Mouse (Mus musculus) activated CD4-positive, CD25-positive, alpha-beta regulatory T cell, adult 4 months (primary cell): ENCODE measurements around the gene Atp2b2. TPM values are rescaled to one million over a fixed set of nuclear protein-coding genes. Genes with fewer than 3 reads are reported as not detected.

Experiments
- ATAC-seq: one replicate; pipeline ENCODE4 v1.8.0; 2017
- polyA plus RNA-seq, 2 experiments: library from polyadenylated mRNA; unstranded; fragments of 100-300 nt; shearing (Covaris generic); gene quantifications; one replicate each; pipeline ENCODE4 v1.2.1; 2017

Gene Atp2b2
- polyA plus RNA-seq, 2 experiments from 2014 or later: 0.05 TPM; not detected in 1

DNA sequence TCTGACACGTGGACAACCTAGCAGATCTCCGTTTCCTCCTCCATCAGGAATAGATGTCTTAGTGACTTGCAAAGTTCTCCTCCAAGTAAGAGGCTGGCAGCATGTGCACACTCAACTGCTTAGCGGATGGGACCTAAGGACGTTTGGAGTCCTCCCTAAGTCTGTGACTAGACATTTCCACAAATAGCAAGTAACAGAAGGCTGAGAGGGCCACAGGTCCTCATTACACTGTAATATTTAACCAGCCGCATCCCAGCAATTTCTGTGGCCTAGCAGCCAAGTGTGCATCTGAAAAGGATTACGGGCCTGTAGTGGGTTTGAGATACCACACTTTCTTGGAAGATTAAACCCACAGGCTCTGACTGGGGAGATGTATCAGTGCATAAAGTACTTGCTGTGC lies 30.4 kb downstream of the Atp2b2 start:
- no peak for ATAC-seq

- ATAC-seq: no peak
These were observed 38.6 kb downstream of the Atp2b2 start for GRCm38 (mm10) chr6:114003796-114004195.

- no peak for ATAC-seq
These were observed 41.5 kb downstream of the Atp2b2 start for GRCm38 (mm10) chr6:114000928-114001327.

- no peak for ATAC-seq
These were observed 42.1 kb downstream of the Atp2b2 start for GRCm38 (mm10) chr6:114000304-114000703.

DNA sequence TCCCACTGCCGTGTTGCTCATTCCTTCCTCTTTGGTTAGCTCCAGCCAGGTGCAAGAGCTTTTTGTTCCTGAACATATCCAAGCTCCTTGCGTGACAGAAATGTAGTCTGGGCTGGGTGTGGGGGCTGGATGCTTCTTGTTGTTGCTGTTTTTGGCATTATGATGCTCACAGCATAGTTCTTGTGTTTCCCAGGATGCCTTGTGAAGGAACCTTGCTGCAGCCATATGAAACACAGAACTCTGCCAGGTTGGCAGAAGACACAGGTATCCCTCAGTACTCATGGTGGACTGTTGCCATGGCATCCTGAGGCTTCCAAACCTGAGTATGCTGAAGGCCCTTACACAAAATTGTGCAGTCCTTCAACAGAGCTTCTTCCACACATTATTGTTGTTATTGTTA lies 44.0 kb downstream of the Atp2b2 start:
- ATAC-seq: no peak

DNA sequence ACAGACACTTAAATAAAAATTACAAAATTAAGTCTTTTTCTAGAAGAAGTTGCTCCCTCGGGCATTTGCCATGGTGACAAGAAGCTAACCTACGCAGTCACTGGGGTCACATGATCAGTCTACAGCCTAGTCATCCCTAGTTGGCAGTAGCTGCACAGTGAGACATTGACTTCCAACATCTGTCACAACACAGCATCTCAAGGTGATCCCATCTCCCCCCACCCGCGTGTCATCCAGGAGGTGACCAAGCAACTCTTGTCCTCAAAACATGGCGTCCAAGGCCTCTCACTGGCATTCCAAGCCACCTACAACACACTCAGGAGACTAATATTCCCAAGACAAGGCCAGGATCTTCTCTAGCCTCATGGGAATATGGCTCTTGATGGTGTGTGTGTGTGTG lies 48.2 kb downstream of the Atp2b2 start:
- no peak for ATAC-seq

DNA sequence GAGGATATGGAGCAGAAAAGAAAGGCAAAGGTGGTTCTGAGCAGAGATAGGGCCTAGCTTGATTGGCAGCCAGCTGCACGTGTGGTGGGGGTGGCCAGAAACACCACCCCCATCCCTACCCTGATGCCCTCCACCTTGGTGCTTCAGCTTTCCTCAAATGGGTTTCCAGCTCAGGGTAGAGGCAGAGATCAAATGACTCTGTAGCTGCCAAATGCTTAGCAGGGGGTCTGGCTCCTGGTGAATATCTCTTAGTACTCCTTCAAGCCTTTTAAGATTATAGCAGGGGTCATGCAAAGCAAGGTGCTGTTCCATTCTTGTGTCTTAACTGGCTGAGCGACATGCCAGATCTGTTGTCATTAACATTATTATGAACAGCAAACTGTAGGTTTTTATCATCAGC lies 50.3 kb downstream of the Atp2b2 start:
- no peak for ATAC-seq

GRCm38 (mm10) chr6:113991482-113991881 lies 50.9 kb downstream of the Atp2b2 start:
- ATAC-seq: no peak

GRCm38 (mm10) chr6:113990044-113990443 lies 52.4 kb downstream of the Atp2b2 start:
- no peak for ATAC-seq

GRCm38 (mm10) chr6:113988521-113988920 lies 53.9 kb downstream of the Atp2b2 start:
- ATAC-seq: no peak

GRCm38 (mm10) chr6:113986671-113987070 lies 55.7 kb downstream of the Atp2b2 start:
- ATAC-seq: no peak

- no peak for ATAC-seq
These were observed 63.7 kb downstream of the Atp2b2 start for GRCm38 (mm10) chr6:113978673-113979072.

- ATAC-seq: no peak
These were observed 64.2 kb downstream of the Atp2b2 start for GRCm38 (mm10) chr6:113978091-113978650.

- ATAC-seq: no peak
These were observed 71.5 kb downstream of the Atp2b2 start for GRCm38 (mm10) chr6:113970900-113971299.

DNA sequence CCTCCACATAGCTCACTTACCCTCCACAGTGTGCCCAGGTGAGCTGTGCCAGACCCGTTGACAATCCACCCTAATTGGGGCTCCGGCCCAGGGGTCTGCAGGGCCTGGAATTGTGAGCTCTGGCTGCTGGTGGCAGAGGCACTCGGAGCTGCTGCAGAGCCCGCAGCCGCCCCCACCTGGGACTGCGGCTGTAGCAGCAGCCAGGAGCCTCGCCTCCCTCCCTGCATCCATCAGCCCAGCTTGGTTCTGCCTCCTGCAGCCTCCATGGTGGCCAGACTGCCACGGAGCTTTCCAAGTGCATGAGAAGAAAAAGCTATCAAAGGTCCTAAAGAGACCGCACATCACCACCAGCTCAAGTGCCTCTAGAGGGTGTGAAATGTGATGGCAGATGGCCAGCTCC lies 71.9 kb downstream of the Atp2b2 start:
- no peak for ATAC-seq

DNA sequence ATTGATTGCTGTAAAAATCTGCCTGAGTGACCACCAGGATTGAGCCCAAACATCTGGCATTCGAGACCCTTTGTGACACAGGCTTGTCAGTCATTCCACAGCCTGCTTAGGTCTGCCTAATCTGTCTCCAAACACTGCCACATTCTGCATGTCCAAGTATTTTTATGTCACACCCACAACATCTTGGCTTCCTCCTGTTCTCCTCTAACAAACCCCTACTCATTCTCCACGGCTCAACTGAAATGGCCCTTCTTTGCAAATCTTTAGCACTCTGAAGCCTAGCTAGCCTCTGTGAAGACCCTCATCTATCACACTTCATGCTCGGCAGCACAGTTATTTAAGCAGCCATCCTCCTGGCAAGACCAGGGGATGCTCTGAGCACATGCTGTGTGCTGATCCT lies 72.7 kb downstream of the Atp2b2 start:
- no peak for ATAC-seq

DNA sequence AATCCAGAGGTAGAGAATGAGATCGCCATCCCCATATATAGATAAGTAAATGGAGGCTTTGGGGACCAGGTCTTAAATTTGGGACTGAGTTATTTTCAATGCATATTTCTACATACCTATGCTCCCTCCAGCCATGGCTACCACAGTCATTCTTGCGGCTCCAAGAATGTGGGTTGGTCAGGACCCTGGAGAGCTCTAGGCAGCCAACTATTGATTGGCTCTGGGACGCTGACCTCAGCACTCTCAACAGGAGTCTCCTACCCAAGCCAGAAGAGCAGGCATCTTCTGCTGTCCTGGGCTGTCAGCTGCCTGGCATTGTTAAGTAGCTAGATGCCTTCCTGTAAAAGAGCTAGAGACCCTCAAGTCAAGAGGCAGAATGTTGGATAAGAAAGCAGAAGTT lies 79.6 kb downstream of the Atp2b2 start:
- ATAC-seq: no peak

DNA sequence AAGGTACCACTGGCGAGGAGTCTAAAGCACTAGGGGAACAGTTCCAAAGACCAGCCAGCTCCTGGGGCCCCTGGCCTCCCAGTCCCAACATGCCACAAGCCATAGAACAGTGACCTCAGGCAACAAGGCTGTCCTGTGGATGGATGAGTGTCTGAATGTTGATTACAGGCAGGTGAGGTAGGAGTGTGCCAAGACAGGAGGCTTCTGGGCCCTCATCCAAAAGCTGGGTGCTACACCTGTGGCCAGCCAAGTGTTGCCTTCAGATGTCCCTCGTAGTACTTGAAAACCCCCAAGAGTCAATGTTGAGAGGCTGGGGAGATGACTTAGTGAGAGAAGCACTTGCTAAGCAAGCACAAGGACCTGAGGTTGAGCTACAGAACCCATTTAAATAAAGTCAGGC lies 80.8 kb downstream of the Atp2b2 start:
- no peak for ATAC-seq

- no peak for ATAC-seq
These were observed 83.1 kb downstream of the Atp2b2 start for GRCm38 (mm10) chr6:113959336-113959735.

GRCm38 (mm10) chr6:113958714-113959113 lies 83.7 kb downstream of the Atp2b2 start:
- ATAC-seq: no peak

GRCm38 (mm10) chr6:113958003-113958402 lies 84.4 kb downstream of the Atp2b2 start:
- ATAC-seq: no peak

GRCm38 (mm10) chr6:113957232-113957940 lies 85.0 kb downstream of the Atp2b2 start:
- ATAC-seq: no peak

DNA sequence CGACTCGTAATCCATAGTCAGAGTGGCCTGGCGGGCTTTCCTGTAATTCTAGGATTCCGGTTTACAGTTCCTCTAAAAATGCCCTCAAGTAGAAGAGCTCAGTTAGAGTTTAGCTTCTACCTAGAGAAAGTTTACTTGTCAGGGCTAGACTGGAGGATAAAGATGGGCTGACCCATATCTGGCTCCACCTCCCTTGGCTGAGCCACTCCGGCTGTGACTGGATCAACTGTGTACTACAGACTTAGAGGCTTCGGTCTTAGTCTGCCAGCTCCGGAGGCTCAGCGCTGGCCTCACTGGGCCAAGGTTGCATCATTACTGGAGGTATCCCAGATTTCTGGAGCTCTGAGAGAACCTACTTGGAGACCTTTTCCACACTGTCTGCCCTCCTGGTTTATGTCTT lies 94.9 kb downstream of the Atp2b2 start:
- ATAC-seq: no peak

- ATAC-seq: no peak
These were observed 100.1 kb downstream of the Atp2b2 start for GRCm38 (mm10) chr6:113942355-113942754.

DNA sequence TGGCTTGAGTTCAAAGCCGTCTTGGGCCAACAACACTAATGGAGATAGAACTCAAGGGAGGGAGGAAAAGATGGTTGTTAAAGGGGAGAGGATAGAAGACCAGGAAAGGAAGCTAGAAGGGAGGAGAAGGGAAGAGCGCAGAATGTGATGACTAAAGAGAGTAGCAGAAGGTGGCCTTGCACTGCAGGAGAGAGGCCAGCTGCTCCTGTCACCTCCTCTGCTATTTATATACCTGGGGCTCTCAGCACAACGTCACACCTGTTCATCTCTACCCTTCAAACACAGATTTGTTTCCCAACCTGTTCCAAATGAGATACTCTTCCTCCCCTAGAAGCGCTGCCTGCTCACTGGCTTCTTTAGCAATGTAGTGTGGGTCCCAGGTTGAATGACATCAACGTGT lies 101.1 kb downstream of the Atp2b2 start:
- ATAC-seq: no peak
